Comparison of ENCODE assay signal across 8 mouse cellular contexts in genomic region chr19:40434042-40434869, GRCm38 (mm10).
DNase-seq lines count a peak whose midpoint lies in the region; ATAC-seq and TF ChIP-seq lines count a peak whose summit lies in the region.

No protein-coding gene starts in this region.

- intact Hi-C loops in left cerebral cortex, adult 2 months (cut with DNase I): no loop called here

- H3K27me3 ChIP-seq in forebrain, embryonic 11.5 days (ENCODE audit: control insufficient read depth, insufficient read depth, low read length): no peaks in the 10 kb centered on the region
- H3K27me3 ChIP-seq in hindbrain, postnatal 0 days (ENCODE audit: insufficient read depth, low read length): no peaks in the 10 kb centered on the region

- H3K4me2 ChIP-seq in forebrain, embryonic 11.5 days (ENCODE audit: low read depth, low read length, severe bottlenecking): no peak overlapping the region
- 0 out of 2 replicates have a peak overlapping the region, but pooled peaks have one; percentile 10 for H3K4me2 ChIP-seq in hindbrain, postnatal 0 days (ENCODE audit: low read depth, low read length)

- no peaks in the 10 kb centered on the region for H3K36me3 ChIP-seq in forebrain, embryonic 11.5 days (ENCODE audit: control insufficient read depth, insufficient read depth, low read length)
- H3K36me3 ChIP-seq in hindbrain, postnatal 0 days (ENCODE audit: insufficient read depth, low read length): no peaks in the 10 kb centered on the region

- TF ChIP-seq CTCF in left cerebral cortex, adult 2 months (IDR thresholded peaks at IDR 0.05): no peak
- TF ChIP-seq CTCF in hindbrain, postnatal 0 days (IDR thresholded peaks at IDR 0.05; ENCODE audit: low read depth): no peak

- peak overlapping the region; percentile 75 for H3K27ac ChIP-seq in left cerebral cortex, adult 2 months
- peak overlapping the region; percentile 13; the same call in 1 of the 2 replicates for H3K27ac ChIP-seq in forebrain, embryonic 11.5 days (ENCODE audit: low read depth, low read length)
- H3K27ac ChIP-seq in hindbrain, postnatal 0 days: peak overlapping the region; percentile 83

- peak; percentile 92 for ATAC-seq in forebrain, embryonic 11.5 days (replicated peaks; ENCODE audit: low FRiP score)
- ATAC-seq in hindbrain, postnatal 0 days: peak; percentile 91

- WGBS in forebrain, embryonic 11.5 days: 55% methylated on average over 10 of the region's 10 CpGs
- 27% methylated on average over 10 of the region's 10 CpGs for WGBS in hindbrain, postnatal 0 days

- H3K4me1 ChIP-seq in forebrain, embryonic 11.5 days (replicated peaks; ENCODE audit: control insufficient read depth, insufficient read depth, low read length): no peaks in the 10 kb centered on the region; the same call in 1 of the 2 replicates
- peaks cover 9% of the 10 kb centered on the region for H3K4me1 ChIP-seq in hindbrain, postnatal 0 days (ENCODE audit: insufficient read depth, low read length)

- H3K9me3 ChIP-seq in forebrain, embryonic 11.5 days (ENCODE audit: control insufficient read depth, low read length): no peaks in the 10 kb centered on the region
- H3K9me3 ChIP-seq in hindbrain, postnatal 0 days (ENCODE audit: low read length): no peaks in the 10 kb centered on the region

- no peak overlapping the region for H3K4me3 ChIP-seq in left cerebral cortex, adult 2 months
- no peak overlapping the region for H3K4me3 ChIP-seq in forebrain, embryonic 11.5 days (ENCODE audit: low read depth, low read length)
- H3K4me3 ChIP-seq in hindbrain, postnatal 0 days (ENCODE audit: low read length): no peak overlapping the region

- no peak overlapping the region for H3K9ac ChIP-seq in forebrain, embryonic 11.5 days (ENCODE audit: low read length)
- no peak overlapping the region for H3K9ac ChIP-seq in hindbrain, postnatal 0 days (replicated peaks; ENCODE audit: low read length)

- DNase-seq in left cerebral cortex, adult 2 months (ENCODE audit: extremely low spot score in 1 of 2, low spot score in 2 of 2): peak in 1 of 2 experiments; percentile 43
- DNase-seq in left cerebral cortex, adult 9 months (ENCODE audit: low spot score in 2 of 2): no peak
- peak; percentile 72 for DNase-seq in forebrain, embryonic 11.5 days (ENCODE audit: low spot score)
- peak; percentile 82 for DNase-seq in hindbrain, postnatal 0 days (ENCODE audit: low spot score)
- DNase-seq in retina, postnatal 1 day: peak; percentile 84
- DNase-seq in cerebellum, postnatal 36 days: no peak
- no peak for DNase-seq in adrenal gland, adult 18-20 months (ENCODE audit: low spot score in 2 of 2)
- no peak for DNase-seq in thymus, postnatal 4 days

Comparison
In these comparisons a context has a peak if more than half of its experiments do, and no peak if none do; other contexts are left out.
1. DNase-seq: peak in forebrain, embryonic 11.5 days (single experiment), hindbrain, postnatal 0 days (single experiment) and retina, postnatal 1 day (single experiment); none in left cerebral cortex, adult 9 months (0 of 2), cerebellum, postnatal 36 days (0 of 2), adrenal gland, adult 18-20 months (0 of 2) and thymus, postnatal 4 days (single experiment).
2. H3K27ac ChIP-seq: peak in every context shown above with its lines; median percentile 83 in hindbrain, postnatal 0 days; 75 in left cerebral cortex, adult 2 months; 13 in forebrain, embryonic 11.5 days.